Mouse (Mus musculus): ENCODE measurements around the gene Dock10.
A peak's percentile ranks its signal among the peaks of the same experiment; 100 is the strongest.

Dock10 gene

DNA sequence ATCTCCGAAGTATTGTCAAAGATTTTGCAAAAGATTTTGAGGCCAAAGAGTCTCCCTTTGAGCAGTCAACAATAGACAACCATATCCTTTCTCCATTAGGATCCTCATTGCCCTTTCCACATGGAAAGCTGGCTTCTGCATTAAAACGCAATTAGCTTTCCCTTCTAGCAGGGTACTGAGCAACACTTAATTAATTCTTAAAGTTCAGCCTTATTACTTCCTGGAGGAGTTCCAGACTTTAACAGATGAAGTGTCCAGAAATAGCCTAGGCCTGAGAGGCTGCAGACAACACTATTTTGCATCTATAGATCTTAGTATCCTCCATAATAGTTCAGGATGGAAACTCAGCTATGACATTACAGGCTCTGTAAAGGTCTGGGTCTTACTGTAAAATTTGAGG is 154.0 kb downstream of the Dock10 start:
- DNase-seq = no peak

- DNase-seq = no peak
Measured at GRCm38 (mm10) chr1:80603081-80603480, 155.2 kb downstream of the Dock10 start.

DNA sequence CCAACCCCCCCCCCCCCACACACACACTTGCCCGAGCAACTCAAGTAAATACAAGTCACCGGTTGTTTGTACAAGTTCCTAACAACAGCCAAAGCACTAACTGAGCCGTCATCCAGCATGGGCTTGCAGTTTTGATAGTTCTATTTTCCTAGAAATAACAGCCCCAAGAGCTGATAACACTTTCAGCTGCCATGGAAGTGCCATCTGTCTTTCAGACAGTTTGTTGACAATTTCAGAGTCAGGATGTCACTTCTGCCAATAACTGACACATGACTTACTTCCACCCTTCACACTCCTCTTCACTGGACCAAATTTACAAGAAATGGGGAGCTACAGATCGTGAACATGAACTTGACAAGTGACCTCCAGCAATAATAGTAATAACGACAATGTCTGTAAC is 175.0 kb downstream of the Dock10 start:
- DNase-seq = peak; percentile 16

DNA sequence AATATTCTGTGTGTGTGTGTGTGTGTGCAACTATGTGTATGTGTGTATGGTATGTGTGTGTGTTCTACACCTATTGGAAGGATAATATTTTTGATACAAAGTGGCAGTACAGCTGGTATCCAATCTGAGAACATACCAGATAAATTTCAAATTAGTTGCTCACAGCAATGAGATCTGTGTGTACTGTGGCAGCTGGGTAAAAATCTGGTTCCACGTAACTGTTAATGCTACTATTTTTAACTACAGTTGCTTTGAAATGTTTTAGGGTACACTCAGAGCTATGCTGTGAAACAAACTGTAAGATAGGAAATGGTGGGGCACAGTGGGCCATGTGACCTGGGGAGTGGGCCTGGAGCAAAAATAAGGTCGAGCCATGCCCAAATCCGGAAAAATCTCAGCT is 176.1 kb downstream of the Dock10 start:
- no peak for DNase-seq

GRCm38 (mm10) chr1:80576898-80577297 is 181.4 kb downstream of the Dock10 start:
- DNase-seq = no peak

DNA sequence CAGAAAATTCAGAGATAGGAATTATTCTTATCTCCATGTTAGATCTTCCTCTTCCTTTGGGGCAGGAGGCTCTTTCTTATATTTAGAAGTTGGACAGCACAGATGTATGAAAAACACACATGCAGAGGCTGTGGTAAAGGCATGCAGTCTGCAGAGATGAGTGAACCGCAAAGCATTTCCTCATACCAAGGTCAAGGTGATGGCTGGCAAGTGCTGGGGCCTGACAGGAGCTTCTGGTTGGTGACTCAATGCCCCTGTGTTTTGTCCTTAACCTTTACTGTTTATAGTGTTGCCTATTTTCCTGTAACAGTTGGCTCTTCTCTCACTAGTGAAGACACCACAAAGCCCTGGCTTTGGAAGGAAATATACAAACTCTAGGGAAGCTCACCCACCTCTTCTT is 201.9 kb downstream of the Dock10 start:
- DNase-seq = no peak

DNA sequence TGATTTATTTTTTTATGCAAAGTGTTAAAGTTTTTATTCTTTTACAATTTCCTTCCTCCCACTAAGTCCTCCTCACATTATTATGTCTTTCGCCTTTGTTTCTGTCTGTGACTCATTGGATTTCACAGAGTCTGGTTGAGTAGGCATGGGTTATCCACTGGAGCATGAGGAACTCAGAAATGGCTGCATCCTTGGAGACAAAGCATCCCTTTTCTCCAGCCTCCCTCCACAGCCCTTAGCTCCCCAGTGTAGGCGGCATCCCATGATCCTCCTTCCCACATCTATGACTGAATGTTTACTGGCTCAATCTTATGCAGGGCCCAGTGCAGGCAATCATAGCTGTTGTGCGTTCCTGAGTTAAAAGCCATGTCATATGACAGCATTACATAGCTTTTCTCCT is 216.8 kb downstream of the Dock10 start:
- no peak for DNase-seq

GRCm38 (mm10) chr1:80522197-80522596 is 236.1 kb downstream of the Dock10 start:
- no peak for DNase-seq

DNA sequence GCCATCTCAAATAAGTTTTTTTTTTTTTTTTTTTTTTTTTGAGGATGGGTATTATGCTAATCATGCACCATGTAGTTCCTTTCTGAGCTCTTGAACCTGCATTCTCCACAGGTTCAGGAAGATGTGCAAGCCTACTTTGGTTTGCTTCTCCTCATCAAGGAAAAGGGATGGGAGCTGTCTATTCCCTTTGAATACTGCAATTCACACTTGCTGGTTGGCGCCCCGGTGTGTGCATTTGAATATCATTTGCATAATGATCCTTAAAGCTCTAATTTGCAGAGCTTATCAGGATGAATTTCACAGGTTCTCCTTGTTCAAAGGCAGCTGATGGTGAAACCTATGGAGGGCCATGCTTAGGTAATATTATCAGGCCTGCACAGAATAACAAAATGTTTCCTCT is 237.9 kb downstream of the Dock10 start:
- no peak for DNase-seq

GRCm38 (mm10) chr1:80519893-80520292 is 238.4 kb downstream of the Dock10 start:
- DNase-seq = no peak

DNA sequence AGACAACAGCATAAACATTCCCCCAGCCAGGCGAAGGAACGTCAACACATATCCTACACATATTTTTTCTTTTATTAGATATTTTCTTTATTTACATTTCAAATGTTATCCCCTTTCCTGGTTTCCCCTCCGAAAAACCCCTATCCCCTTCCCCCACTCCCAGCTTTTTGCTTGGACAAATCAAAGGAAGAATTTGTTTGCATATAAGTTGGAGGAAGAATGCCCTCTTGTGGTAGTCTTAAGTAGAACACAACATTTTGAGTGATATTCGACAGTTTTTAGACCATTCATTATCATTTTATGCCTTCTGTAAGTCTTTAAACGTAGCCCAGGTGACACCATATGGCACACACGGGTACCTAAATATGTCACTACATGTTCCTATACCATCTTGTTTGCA is 242.5 kb downstream of the Dock10 start:
- no peak for DNase-seq

- DNase-seq = no peak
Measured at GRCm38 (mm10) chr1:80512210-80512948, 245.9 kb downstream of the Dock10 start.

DNA sequence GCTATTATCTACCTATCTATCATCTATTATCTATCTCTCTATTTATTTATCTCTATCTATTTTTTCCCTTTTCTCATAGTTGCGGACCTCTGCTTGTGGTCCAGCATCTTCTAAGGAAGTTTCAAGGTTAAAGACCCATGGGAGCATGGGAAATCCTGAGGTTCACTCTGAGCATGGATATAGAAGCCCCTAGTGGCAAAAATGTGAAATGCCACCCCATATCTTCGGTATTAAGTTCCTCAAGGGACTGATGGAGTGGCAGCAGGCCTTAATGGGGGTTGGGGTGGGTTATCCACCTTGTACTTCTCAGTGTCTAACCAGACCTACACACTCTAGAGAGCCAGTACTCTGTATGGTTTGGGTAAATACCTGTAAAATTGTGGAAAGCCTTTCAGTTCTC is 253.6 kb downstream of the Dock10 start:
- DNase-seq = no peak

- DNase-seq = no peak
Measured at GRCm38 (mm10) chr1:80504081-80504480, 254.2 kb downstream of the Dock10 start.

DNA sequence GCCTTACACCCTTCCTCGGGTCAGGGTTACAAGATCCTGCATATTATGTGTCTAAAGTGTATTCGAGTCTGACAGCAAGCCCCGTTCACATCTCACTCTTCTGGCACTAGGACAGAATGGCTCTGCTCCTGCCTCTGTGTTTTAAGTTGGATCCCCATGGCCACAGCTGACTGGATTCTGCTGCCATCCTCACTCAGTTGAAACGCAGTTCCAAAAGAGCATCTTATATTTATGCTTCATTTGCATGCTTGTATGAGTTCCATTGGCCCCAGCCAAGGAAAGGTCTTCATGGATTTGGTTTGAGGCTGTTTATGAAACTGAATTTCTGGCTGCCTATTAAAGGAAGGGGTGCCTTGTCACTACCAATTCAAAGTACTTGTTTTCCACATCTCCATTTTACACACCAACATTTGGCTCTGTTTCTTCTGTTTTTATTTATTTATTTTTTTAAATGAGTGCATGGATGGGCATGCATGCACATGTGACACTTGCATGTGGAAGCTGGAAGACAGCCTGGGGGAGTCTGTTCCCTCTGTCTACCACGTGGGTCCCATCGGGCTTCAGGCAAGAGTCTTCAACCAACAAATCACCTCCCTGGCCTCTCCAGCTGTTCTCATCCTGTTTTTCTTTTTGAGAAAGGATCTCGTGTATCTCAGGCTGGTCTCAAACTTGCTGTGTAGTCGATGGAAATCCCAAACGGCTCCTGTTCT is 255.7 kb downstream of the Dock10 start:
- no peak for DNase-seq

DNA sequence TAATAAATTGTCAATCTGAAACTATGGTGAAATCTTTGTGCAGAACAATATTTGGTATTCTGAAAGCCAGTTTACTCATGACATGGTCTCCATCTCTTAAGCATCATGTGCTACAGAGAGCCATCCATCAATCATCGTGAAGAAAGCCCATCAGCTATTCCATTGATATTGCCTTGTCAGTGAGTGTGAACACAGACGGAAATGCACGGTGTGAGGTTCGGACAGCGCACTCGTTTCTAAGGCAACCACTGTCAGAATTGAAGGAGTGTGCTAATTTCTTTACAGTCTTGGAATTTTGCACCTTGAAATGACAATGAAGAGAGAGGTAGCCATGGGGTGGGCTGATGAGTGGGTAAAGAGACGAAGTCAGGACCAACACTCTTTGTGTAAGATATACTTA is 259.1 kb downstream of the Dock10 start:
- DNase-seq = no peak

DNA sequence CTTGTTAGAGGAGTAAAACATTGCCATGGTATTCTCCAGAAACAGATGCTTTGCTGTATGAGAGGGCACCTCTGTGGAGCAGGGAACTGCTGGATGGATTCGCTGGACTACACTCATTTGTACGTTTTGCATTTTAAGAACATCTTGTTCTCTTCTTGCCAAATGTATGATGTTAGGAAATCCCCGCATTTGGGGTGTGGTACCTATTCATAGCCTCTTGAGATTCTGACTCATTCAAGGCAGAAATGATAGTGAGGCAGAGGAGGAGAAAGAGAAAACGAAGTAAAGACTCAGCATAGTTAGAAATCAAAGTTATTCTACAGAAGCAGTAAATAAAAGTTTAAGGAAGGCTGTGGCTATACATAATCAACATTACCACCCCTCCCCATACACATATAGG is 262.0 kb downstream of the Dock10 start:
- no peak for DNase-seq

DNA sequence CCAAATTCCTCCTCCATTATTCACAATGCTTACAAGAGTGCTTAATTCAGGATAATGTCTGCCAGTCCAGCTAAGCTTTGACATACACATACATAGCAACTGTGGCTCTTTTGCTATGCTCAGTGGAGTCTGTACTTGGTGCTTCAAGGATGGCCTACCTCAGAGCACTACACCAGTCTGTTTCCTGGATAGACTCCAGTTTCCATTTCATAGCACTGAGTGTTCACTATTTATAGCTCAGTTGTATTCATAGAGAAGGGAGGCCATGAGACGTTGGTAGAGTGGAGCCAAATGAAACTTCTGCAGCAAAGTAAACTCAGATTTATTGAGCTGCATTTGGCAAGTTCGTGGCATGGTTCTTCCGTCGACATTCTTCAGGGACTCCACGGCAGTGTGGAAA is 274.9 kb downstream of the Dock10 start:
- no peak for DNase-seq

- DNase-seq = no peak
Measured at GRCm38 (mm10) chr1:80474942-80475341, 283.4 kb downstream of the Dock10 start.

- no peak for DNase-seq
Measured at GRCm38 (mm10) chr1:80472395-80472794, 285.9 kb downstream of the Dock10 start.

GRCm38 (mm10) chr1:80461348-80461747 is 297.0 kb downstream of the Dock10 start, which contains the start of gene Gm45261:
Gm45261 (minus strand) TSS chr1:80461448.
- no peak for DNase-seq

- no peak for DNase-seq
Measured at GRCm38 (mm10) chr1:80459923-80460322, 298.4 kb downstream of the Dock10 start.

DNA sequence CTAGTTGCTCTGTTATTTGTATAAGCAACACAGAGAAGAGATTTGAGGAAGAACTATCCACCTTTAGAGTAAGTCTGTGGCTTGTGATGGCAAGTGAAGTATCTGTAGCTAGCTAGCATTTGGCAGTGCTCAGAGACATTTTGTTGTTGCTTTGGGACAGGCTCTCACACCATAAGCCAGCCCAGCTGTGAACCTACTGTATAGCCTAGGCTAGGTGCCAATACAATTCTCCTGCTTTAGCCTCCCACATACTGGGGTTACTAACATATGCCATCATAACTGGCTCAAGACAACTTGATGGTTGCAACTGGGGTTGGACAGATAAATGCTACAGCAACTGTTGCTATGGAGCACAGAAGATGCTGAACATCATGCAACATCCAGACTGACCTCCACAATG is 298.9 kb downstream of the Dock10 start:
- no peak for DNase-seq

DNA sequence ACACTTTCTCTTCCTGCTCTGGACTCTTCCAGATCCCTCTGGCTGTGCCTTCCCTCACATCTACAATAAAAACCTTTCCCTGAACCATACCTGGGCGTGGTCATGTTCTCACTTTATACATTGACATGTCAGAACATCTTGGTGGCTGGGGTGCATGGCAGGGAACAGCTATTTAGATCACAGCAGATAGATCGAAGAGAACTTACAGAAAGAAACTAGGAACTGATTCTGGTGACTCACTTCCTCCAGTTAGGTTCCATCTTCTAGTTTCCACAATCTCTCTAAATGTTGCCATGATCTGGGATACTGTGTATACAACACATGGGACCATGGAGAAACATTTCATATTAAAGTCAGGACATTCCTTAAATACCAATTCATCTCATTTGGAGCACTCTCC is 304.4 kb downstream of the Dock10 start:
- DNase-seq = no peak

Data from heart, adult 11 months (tissue).